Mouse (Mus musculus) left cerebral cortex, postnatal 36 days (tissue): ENCODE results near the gene Barx1. TPM values are rescaled to one million over a fixed set of nuclear protein-coding genes. Genes with fewer than 3 reads are reported as not detected.
A peak's percentile ranks its signal among the peaks of the same experiment; 100 is the strongest.

Experiments used
- DNase-seq, 2 experiments: peaks; one replicate each; pipeline ENCODE4 v3.0.0; 2021 to 2022; ENCODE audit warnings: low spot score in 2 of 2, mixed read lengths in 1 of 2
- intact Hi-C: fragments of 180-260 bp; cut with DNase I; formaldehyde crosslinking; loops from one replicate; pipeline ENCODE4 v1.15.1; 2025
- total RNA-seq, 2 experiments: library from RNA; stranded (reverse); gene quantifications; 2 replicates each; pipeline ENCODE4 v1.2.3; 2021

Gene Barx1
- not detected for total RNA-seq

DNA sequence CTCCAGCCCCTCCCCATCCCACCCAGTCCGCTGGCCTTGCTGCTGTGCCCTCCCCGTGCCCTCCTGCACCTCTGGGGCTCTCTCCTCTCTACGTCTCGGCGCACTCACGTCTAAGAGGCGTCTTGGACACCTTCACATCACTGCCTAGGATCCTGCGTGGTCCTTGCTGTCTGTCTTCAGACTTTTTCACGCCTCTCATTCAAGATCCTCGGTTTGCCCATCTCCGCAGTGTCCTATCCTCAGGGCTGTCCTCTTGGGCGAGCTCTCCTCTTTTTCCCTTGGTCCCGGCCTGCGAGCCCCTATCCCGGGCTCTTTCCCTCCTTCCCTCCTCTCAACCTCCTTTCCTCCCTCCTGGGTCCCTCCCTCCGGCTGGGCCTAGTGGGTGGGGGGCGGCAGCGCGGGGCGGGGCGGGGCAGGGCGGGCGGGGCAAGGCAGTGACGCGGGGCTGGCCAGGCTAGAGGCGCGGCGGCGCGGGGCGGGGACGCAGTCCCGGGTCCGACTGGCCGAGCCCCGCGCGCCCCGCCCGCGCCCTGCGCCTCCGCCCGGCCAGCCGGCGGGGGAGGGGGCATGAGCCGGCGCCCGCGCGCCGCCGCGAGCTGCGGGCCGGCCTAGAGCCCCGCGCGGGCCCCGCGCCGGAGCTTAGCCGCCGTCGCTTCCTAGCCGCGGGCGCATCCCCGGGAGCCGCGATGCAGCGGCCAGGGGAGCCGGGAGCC, at the start of gene Barx1:
Gene Barx1 (plus strand): TSS at position 568 of the 713 bp plus-strand sequence.
- intact Hi-C loops, result no loop called here
- DNase-seq, result no peak

- no peak for DNase-seq
- intact Hi-C loops, result no loop called here
These were observed 48.3 kb upstream of the Barx1 start for GRCm38 (mm10) chr13:48614525-48614924.

DNA sequence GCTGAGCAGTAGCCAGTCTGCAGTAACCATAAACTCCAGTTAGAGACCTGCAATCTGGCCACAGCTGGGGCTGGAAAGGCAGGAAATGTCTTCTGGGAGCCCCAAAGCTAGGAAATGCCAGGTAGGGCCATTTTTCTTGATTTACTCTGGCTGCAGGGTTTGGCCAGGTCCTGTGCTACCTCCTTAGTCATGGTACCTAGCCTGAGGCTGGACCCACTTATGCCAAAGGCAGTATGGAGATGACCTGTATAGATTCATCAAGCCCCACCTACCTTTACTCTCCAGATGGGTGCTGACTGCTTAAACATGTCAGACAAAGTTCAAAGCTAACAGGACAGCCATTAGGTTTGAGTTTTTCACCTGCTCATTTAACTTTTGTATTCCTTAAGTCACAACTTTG, 45.0 kb upstream of the Barx1 start:
- no peak for DNase-seq
- intact Hi-C loops, result no loop called here

DNA sequence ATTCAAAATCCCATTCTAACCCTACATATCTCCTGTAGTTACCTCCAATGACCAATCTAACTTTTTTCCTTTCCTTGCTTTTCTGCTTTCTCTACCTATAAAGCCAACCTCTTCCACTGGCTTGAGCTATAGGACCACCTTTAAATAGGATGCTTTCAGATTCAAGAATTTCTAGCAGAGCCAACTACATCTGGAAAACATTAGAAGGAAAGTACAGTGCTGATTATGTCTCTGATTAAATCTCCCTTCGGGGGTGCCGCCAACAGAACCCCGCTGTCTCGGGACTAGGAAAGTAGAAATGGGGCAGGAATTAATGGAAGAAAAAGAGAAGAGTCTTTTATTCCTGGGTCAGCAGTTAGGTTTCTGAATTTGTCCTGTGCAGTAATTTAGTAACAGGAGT, 43.9 kb upstream of the Barx1 start:
- no peak for DNase-seq
- intact Hi-C loops, result no loop called here

GRCm38 (mm10) chr13:48624968-48625398, 37.8 kb upstream of the Barx1 start:
- no peak for DNase-seq
- intact Hi-C loops, result no loop called here

DNA sequence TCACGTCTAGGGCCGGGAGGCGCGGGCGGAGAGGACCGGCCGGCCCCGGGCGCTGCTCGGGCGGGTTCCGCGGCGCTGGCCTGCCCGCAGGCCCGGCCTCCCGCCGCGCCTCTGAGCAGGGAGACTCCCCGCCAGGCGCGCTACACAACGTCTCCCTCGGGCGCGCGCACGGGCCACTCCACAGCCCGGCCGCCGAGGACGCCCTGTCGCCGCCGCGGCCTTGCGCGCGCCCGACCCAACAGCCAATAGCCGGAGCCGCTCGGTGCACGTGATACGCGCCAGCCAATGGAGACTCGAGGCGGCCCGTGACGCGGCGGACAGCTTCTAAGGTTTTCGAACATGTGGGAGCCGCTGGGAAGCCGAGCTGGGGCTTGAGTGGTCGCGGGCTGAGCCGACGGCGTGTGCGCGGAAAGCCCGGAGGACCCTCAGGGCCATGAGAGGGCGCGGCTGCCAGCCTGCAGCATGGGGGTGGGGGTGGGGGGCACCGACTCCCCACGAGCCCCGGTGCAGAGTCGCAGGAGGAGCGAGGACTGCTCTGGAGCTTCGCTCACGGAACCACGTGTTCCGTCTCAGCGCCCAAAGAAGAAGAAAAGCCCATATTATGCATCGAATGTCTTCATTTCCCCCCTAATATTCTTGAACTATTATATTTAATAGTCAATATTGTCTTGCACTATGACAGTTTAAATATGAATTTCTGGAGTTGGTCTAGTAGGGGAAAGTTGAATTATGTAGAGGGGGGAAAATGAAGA, 37.2 kb upstream of the Barx1 start, which contains the start of gene Ptpdc1:
Gene Ptpdc1 (minus strand): TSS at position 232 of the 752 bp plus-strand sequence.
- peak; percentile 98 for DNase-seq
- intact Hi-C loops, result no loop called here

DNA sequence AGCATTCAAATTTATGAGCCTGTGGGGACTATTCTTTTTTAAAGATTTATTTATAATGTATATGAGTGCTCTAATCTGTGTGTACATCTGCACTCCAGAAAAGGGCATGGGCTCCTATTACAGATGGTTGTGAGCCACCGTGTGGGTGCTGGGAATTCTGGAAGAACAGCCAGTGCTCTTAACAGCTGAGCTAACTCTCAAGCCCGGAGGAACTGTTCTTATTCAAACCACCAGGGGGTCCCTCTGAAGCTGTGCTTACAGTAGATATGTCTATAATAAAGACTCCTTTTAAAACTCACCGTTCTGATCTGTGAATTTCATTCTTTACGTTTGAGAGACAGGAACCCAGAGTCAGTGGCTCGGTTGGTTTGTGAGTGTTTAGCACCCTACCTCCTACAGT, 31.1 kb upstream of the Barx1 start:
- no peak for DNase-seq
- intact Hi-C loops, result loop anchor here (10.0 kb wide), 1 partner anchor 57 kb away; no protein-coding TSS in a partner anchor

- intact Hi-C loops, result loop anchor here (2.0 to 10.0 kb wide), 2 partner anchors 63 to 109 kb away; no protein-coding TSS in a partner anchor
- no peak for DNase-seq
These were observed 25.1 kb upstream of the Barx1 start for GRCm38 (mm10) chr13:48637706-48638105.

- intact Hi-C loops, result loop anchor here (2.0 to 10.0 kb wide), 2 partner anchors 65 to 111 kb away; no protein-coding TSS in a partner anchor
These were observed 23.2 kb upstream of the Barx1 start for GRCm38 (mm10) chr13:48639570-48639969.

GRCm38 (mm10) chr13:48643072-48643471, 19.7 kb upstream of the Barx1 start:
- intact Hi-C loops, result no loop called here
- no peak for DNase-seq

More at GRCm38 (mm10) chr13:48639570-48639969, 23.2 kb upstream of the Barx1 start:
- DNase-seq, result peak; percentile 48 to 56

- DNase-seq, result no peak
These were observed 18.8 kb upstream of the Barx1 start for GRCm38 (mm10) chr13:48643991-48644390.

DNA sequence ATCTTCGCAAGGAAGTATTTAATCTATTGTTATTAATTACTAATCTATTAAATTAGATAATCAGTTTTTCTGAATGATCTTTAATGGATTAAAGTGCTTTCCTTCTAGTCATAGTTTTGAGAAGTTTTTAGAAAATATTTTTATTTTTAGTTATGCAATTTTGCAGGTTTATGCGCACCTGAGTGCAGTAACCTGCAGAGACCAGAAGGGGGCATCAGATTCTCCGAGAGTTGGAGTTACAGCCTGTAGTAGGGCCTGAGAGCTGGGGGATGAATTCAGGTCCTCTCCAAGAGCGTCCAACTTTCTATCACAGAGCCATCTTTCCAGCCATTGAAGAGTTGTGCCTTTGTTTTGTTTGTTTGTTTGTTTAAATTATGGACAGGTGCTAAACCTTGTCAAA, 16.1 kb upstream of the Barx1 start:
- intact Hi-C loops, result no loop called here

More at GRCm38 (mm10) chr13:48643991-48644390, 18.8 kb upstream of the Barx1 start:
- intact Hi-C loops, result no loop called here

GRCm38 (mm10) chr13:48650615-48651014, 12.2 kb upstream of the Barx1 start:
- intact Hi-C loops, result no loop called here

More for the DNA sequence above, 16.1 kb upstream of the Barx1 start:
- DNase-seq, result no peak

GRCm38 (mm10) chr13:48651132-48652065, 11.4 kb upstream of the Barx1 start:
- intact Hi-C loops, result no loop called here
- DNase-seq, result no peak

More at GRCm38 (mm10) chr13:48650615-48651014, 12.2 kb upstream of the Barx1 start:
- no peak for DNase-seq

DNA sequence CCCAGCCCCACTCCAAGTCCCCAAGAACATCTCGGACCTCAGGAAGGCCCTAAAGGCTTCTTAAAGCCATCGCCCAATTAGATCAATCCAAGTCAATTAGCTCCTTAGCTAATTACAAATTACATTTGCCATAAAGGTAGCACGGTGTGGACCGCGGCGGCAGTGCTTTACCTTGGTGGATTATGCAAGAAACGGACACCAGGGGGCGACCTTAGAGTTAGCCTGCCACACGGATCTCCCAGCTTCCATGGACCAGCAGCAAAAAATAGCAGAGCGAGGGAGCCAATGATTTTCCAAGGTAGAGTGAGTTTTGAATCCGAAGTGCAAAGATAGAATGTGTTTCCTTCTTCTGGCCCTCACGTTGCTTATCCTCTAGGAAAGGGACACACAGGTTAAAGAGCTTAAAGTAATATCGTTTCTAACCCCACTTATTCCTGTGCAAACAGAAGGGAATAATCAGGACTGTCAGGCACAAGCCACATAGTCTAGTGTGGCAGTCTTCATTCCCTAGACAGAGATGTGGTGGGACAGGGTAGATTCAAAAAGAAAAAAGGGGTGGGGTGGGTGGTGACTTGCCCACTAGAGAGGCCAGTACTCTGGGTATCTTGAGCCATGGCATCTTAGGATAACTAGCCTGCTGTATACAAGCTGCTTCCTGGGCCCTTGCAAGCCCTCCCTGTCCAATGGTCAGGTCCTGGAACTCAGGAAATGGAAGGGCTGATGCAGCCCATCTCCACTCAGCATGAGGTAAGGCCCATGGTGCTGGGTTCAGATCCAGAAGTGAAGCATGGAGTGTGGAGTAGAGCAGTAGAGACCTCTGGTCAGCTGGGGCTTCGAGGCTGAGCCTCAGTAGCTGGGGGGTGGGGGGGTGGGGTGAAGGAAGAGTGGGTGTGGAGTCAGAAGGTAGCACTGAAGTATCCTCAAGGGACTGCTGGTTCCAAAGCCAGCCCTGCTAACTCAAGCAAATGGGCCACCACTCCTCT, 8.7 kb upstream of the Barx1 start:
- intact Hi-C loops, result loop anchor here (2.0 kb wide), 1 partner anchor 147 kb away; no protein-coding TSS in a partner anchor
- DNase-seq, result peak; percentile 46 to 59

GRCm38 (mm10) chr13:48655637-48656036, 7.2 kb upstream of the Barx1 start:
- DNase-seq, result peak; percentile 15 to 43
- intact Hi-C loops, result loop anchor here (2.0 to 5.0 kb wide), 3 partner anchors 145 to 517 kb away; no protein-coding TSS in a partner anchor

GRCm38 (mm10) chr13:48657791-48658190, 5.0 kb upstream of the Barx1 start:
- intact Hi-C loops, result loop anchor here (5.0 kb wide), 2 partner anchors 340 to 515 kb away; no protein-coding TSS in a partner anchor

More at GRCm38 (mm10) chr13:48657791-48658190, 5.0 kb upstream of the Barx1 start:
- DNase-seq, result no peak
